8 mouse cellular contexts compared by ENCODE assay signal in the genomic region with DNA sequence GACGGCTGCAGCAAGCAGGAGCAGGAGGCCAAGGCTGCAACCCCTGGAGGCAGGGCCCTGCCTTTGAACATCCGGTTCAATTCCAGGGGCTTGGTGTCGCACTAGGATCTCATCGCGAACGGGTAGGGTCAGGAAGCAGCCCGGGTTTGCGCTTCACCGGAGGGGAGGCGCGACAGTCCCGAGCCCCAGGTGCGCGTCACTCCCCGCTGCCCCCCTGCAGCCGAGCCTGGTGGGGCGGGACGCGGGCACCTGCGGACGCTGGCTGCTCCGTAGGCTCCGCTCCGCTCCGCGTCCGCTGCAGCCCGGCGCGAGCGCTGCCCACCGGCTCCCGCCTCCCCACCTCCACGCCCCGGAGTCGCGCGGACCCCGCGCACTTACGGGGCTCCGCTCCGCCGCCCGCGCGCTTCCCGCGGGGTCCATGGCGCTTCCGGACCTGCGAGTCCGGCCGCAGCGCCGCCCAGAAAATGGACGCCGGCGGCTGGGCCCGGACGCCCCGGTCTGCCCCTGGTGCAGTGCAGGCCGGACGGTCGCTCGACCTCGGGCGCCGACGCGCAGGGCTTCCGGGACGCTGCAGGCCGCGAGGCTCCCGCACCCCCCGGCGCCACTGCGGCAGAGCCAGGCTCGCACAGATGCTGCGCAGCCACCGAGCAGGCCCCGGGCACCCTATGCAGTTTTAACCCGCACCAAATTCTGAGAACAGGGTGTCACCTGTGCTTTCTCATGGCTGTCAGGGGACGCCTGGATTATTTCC. TPM values are rescaled to one million over a fixed set of nuclear protein-coding genes. Genes with fewer than 3 reads are reported as not detected.
A peak's percentile ranks its signal among the peaks of the same experiment; 100 is the strongest.
DNase-seq lines count a peak whose midpoint lies in the region; ATAC-seq and TF ChIP-seq lines count a peak whose summit lies in the region.

No protein-coding gene starts in this region.

- dilution Hi-C loops in CH12.LX (cut with MboI; ENCODE audit: extremely low pct_ligation_motif_present, extremely low pct_unique_long_range_greater_than_20kb, low sequenced_read_pairs): no loop called here

- peak; percentile 58; the same call in 1 of the 2 replicates for TF ChIP-seq POLR2A in CH12.LX (IDR thresholded peaks at IDR 0.05; ENCODE audit: low read depth, low read length)

- TF ChIP-seq EP300 in CH12.LX (IDR thresholded peaks at IDR 0.05; ENCODE audit: low read length): no peak

- peak overlapping the region; percentile 94 for H3K4me2 ChIP-seq in CH12.LX (ENCODE audit: insufficient read depth, low read depth, poor library complexity, severe bottlenecking)
- H3K4me2 ChIP-seq in embryonic facial prominence, embryonic 13.5 days: peak overlapping the region; percentile 72
- H3K4me2 ChIP-seq in heart, embryonic 12.5 days: peak overlapping the region; percentile 69
- H3K4me2 ChIP-seq in kidney, embryonic 15.5 days: peak overlapping the region; percentile 80

- peak; percentile 75 for ATAC-seq in embryonic facial prominence, embryonic 13.5 days (ENCODE audit: insufficient number of reproducible peaks, insufficient read depth, low FRiP score, low TSS enrichment, low read depth)
- ATAC-seq in heart, embryonic 12.5 days (ENCODE audit: insufficient number of reproducible peaks, low FRiP score): peak; percentile 85
- ATAC-seq in kidney, embryonic 15.5 days (replicated peaks; ENCODE audit: low FRiP score): peak; percentile 89

- no peaks in the 10 kb centered on the region for H3K9me3 ChIP-seq in CH12.LX (replicated peaks; ENCODE audit: low read length)
- H3K9me3 ChIP-seq in embryonic facial prominence, embryonic 13.5 days: no peaks in the 10 kb centered on the region
- no peaks in the 10 kb centered on the region for H3K9me3 ChIP-seq in heart, embryonic 12.5 days (replicated peaks)
- no peaks in the 10 kb centered on the region for H3K9me3 ChIP-seq in kidney, embryonic 15.5 days (replicated peaks)

- peak overlapping the region; percentile 96 for H3K27ac ChIP-seq in CH12.LX (ENCODE audit: insufficient read depth, low read depth)
- H3K27ac ChIP-seq in embryonic facial prominence, embryonic 13.5 days: peak overlapping the region; percentile 88
- peak overlapping the region; percentile 98 for H3K27ac ChIP-seq in heart, embryonic 12.5 days (ENCODE audit: poor library complexity, severe bottlenecking)
- peak overlapping the region; percentile 96 for H3K27ac ChIP-seq in kidney, embryonic 15.5 days

- peaks cover 94% of the 10 kb centered on the region for H3K79me2 ChIP-seq in CH12.LX (replicated peaks; ENCODE audit: control insufficient read depth, extremely low read depth, insufficient read depth, poor library complexity, severe bottlenecking)

- peaks cover 8 to 43% of the 10 kb centered on the region in 2 experiments for H3K36me3 ChIP-seq in CH12.LX (replicated peaks in 1 of 2; ENCODE audit: control insufficient read depth in 1 of 2, insufficient read depth in 1 of 2, low read length in 1 of 2)
- H3K36me3 ChIP-seq in embryonic facial prominence, embryonic 13.5 days: no peaks in the 10 kb centered on the region
- peaks cover 27% of the 10 kb centered on the region for H3K36me3 ChIP-seq in heart, embryonic 12.5 days
- peaks cover 7% of the 10 kb centered on the region for H3K36me3 ChIP-seq in kidney, embryonic 15.5 days

- no peaks in the 10 kb centered on the region for H3K27me3 ChIP-seq in CH12.LX (replicated peaks)
- H3K27me3 ChIP-seq in embryonic facial prominence, embryonic 13.5 days: no peaks in the 10 kb centered on the region
- no peaks in the 10 kb centered on the region for H3K27me3 ChIP-seq in heart, embryonic 12.5 days (replicated peaks)
- H3K27me3 ChIP-seq in kidney, embryonic 15.5 days: no peaks in the 10 kb centered on the region

- TF ChIP-seq CTCF in CH12.LX (conservative IDR thresholded peaks at IDR 0.05 in 1 of 2, IDR thresholded peaks at IDR 0.05 in 1 of 2; ENCODE audit: low read depth in 2 of 2, low read length in 2 of 2): no peak

- in situ Hi-C loops in CH12.LX (cut with MboI; ENCODE audit: low pct_ligation_motif_present, low pct_unique_long_range_greater_than_20kb, low sequenced_read_pairs): loop anchor here (5.0 kb wide), 2 partner anchors 38 to 78 kb away; no protein-coding TSS in a partner anchor

- DNase-seq in CH12.LX (ENCODE audit: extremely low read depth): peak; percentile 79
- peak; percentile 88 for DNase-seq in adrenal gland, postnatal 14 days
- peak; percentile 70 for DNase-seq in lung, postnatal 14 days
- DNase-seq in ovary, postnatal 14 days (ENCODE audit: low spot score): peak; percentile 60
- peak; percentile 82 for DNase-seq in urinary bladder, adult 2 months (ENCODE audit: low spot score)

- no peak; the same call in 1 of the 2 replicates for TF ChIP-seq RAD21 in CH12.LX (IDR thresholded peaks at IDR 0.05; ENCODE audit: low read depth, low read length)

- under 1% methylated on average over 79 of the region's 85 CpGs for WGBS in embryonic facial prominence, embryonic 13.5 days
- under 1% methylated on average over 84 of the region's 85 CpGs for WGBS in heart, embryonic 12.5 days
- WGBS in kidney, embryonic 15.5 days: under 1% methylated on average over 83 of the region's 85 CpGs

- H3K4me1 ChIP-seq in CH12.LX (ENCODE audit: control insufficient read depth in 1 of 2, insufficient read depth in 2 of 2): peaks cover 5 to 46% of the 10 kb centered on the region in 2 experiments
- peaks cover 33% of the 10 kb centered on the region for H3K4me1 ChIP-seq in embryonic facial prominence, embryonic 13.5 days
- peaks cover 56% of the 10 kb centered on the region for H3K4me1 ChIP-seq in heart, embryonic 12.5 days (replicated peaks)
- peaks cover 50% of the 10 kb centered on the region for H3K4me1 ChIP-seq in kidney, embryonic 15.5 days

- H3K4me3 ChIP-seq in CH12.LX (replicated peaks in 1 of 3; ENCODE audit: low read depth in 2 of 3, low read length in 2 of 3, poor library complexity in 1 of 3): peak overlapping the region; percentile 73 to 83 (median 80)
- peak overlapping the region; percentile 70 for H3K4me3 ChIP-seq in embryonic facial prominence, embryonic 13.5 days
- H3K4me3 ChIP-seq in heart, embryonic 12.5 days: peak overlapping the region; percentile 91
- H3K4me3 ChIP-seq in kidney, embryonic 15.5 days (replicated peaks): peak overlapping the region; percentile 84

- peak overlapping the region; percentile 94 for H3K9ac ChIP-seq in CH12.LX (ENCODE audit: insufficient read depth, low read depth)
- H3K9ac ChIP-seq in embryonic facial prominence, embryonic 13.5 days: peak overlapping the region; percentile 91
- peak overlapping the region; percentile 94 for H3K9ac ChIP-seq in heart, embryonic 12.5 days
- peak overlapping the region; percentile 89 for H3K9ac ChIP-seq in kidney, embryonic 15.5 days

TF ChIP-seq in CH12.LX, 34 proteins besides CTCF, POLR2A, EP300 and RAD21 (continues in another document):
- no peak for TF ChIP-seq MAZ (IDR thresholded peaks at IDR 0.05; ENCODE audit: low read depth, low read length)
- no peak for TF ChIP-seq USF2 (conservative IDR thresholded peaks at IDR 0.05; ENCODE audit: low read depth, low read length)
- TF ChIP-seq JUND (conservative IDR thresholded peaks at IDR 0.05; ENCODE audit: low read depth, low read length): no peak
- no peak for TF ChIP-seq JUN (IDR thresholded peaks at IDR 0.05; ENCODE audit: insufficient read depth, low read depth, low read length)
- no peak for TF ChIP-seq RCOR1 (conservative IDR thresholded peaks at IDR 0.05; ENCODE audit: low read depth, low read length)
- peak; percentile 41; the same call in 1 of the 2 replicates for TF ChIP-seq ETS1 (conservative IDR thresholded peaks at IDR 0.05; ENCODE audit: low read depth, low read length)
- no peak; the same call in 1 of the 2 replicates for TF ChIP-seq MYC (IDR thresholded peaks at IDR 0.05; ENCODE audit: low read depth, low read length)
- peak; percentile 77 for TF ChIP-seq ZMIZ1 (IDR thresholded peaks at IDR 0.05; ENCODE audit: low read depth, low read length)
- 0 out of 2 replicates have a peak, but pooled peaks have one; percentile 24 for TF ChIP-seq NRF1 (IDR thresholded peaks at IDR 0.05; ENCODE audit: low read depth, low read length)
- TF ChIP-seq POLR2AphosphoS2 (IDR thresholded peaks at IDR 0.05; ENCODE audit: low read depth, low read length): no peak
- TF ChIP-seq UBTF (IDR thresholded peaks at IDR 0.05; ENCODE audit: low read depth, low read length): peak; percentile 93
- TF ChIP-seq MAX (IDR thresholded peaks at IDR 0.05; ENCODE audit: low read length): no peak; the same call in 1 of the 2 replicates
- no peak for TF ChIP-seq ZKSCAN1 (IDR thresholded peaks at IDR 0.05; ENCODE audit: borderline replicate concordance, low read depth, low read length)
- TF ChIP-seq SIN3A (IDR thresholded peaks at IDR 0.05; ENCODE audit: low read length): no peak
- no peak for TF ChIP-seq SMC3 (IDR thresholded peaks at IDR 0.05; ENCODE audit: low read depth, low read length)
- no peak for TF ChIP-seq TBP (conservative IDR thresholded peaks at IDR 0.05; ENCODE audit: low read depth, low read length)
- TF ChIP-seq MEF2A (IDR thresholded peaks at IDR 0.05; ENCODE audit: borderline replicate concordance, low read depth, low read length): peak; percentile 52; the same call in 1 of the 2 replicates
- no peak for TF ChIP-seq USF1 (IDR thresholded peaks at IDR 0.05; ENCODE audit: low read depth, low read length)
- TF ChIP-seq ELF1 (IDR thresholded peaks at IDR 0.05; ENCODE audit: low read depth, low read length): peak; percentile 80
- TF ChIP-seq GABPA (IDR thresholded peaks at IDR 0.05; ENCODE audit: insufficient replicate concordance, low read depth, low read length): no peak
- no peak for TF ChIP-seq CHD2 (IDR thresholded peaks at IDR 0.05; ENCODE audit: low read length)
- no peak for TF ChIP-seq PAX5 (IDR thresholded peaks at IDR 0.05; ENCODE audit: low read length)
- TF ChIP-seq ZC3H11A (IDR thresholded peaks at IDR 0.05; ENCODE audit: low read depth, low read length): no peak
- no peak for TF ChIP-seq BHLHE40 (IDR thresholded peaks at IDR 0.05; ENCODE audit: low read depth, low read length)
- TF ChIP-seq ZNF384 (IDR thresholded peaks at IDR 0.05; ENCODE audit: low read depth, low read length): no peak
- TF ChIP-seq KAT2A (IDR thresholded peaks at IDR 0.05; ENCODE audit: insufficient replicate concordance, low read length): no peak
- no peak for TF ChIP-seq CHD1 (IDR thresholded peaks at IDR 0.05; ENCODE audit: low read depth, low read length)

RNA-seq across cellular contexts. Expression of a gene that starts 33.0 kb away (rescaled TPM):
- total RNA-seq in CH12.LX (2012; rRNA removed): 83.6 and 102 TPM in 2 replicates
- 67.9 and 68.8 TPM in 2 replicates for total RNA-seq in CH12.LX (2014; rRNA removed)
- polyA plus RNA-seq in CH12.LX (2012; ENCODE audit: insufficient read length, low read depth): 51.7 and 53.0 TPM in 2 replicates
- 41.5 and 52.1 TPM in 2 replicates for total RNA-seq in adrenal gland, postnatal 14 days (2021)
- 14.6 and 16.2 TPM in 2 replicates for polyA plus RNA-seq in embryonic facial prominence, embryonic 13.5 days (2015; fragmentation: Nextera tagmentation; extraction: Ambion mirVana)
- polyA plus RNA-seq in heart, embryonic 12.5 days (2016; fragmentation: Nextera tagmentation; extraction: Ambion mirVana): 31.3 and 32.1 TPM in 2 replicates
- 20.6 TPM in 2 replicates for polyA plus RNA-seq in kidney, embryonic 15.5 days (2015; fragmentation: Nextera tagmentation; extraction: Ambion mirVana)
- polyA plus RNA-seq in urinary bladder, adult 2 months (2012; rRNA removed): 8.1 and 14.3 TPM in 2 replicates

Comparison
In these comparisons a context has a peak if more than half of its experiments do, and no peak if none do; other contexts are left out.
1. Peak in every context shown above with its lines: DNase-seq, ATAC-seq, H3K4me3 ChIP-seq and H3K27ac ChIP-seq.